Mouse (Mus musculus) ES-Bruce4 (cell line): Measurements from ENCODE around the gene Fgfr2.

Experiments
- CTCF ChIP-seq: IDR thresholded peaks from one replicate; pipeline ENCODE4 v1.8.1; 2011; ENCODE audit warnings: low read depth, low read length
- POLR2A ChIP-seq: IDR thresholded peaks from one replicate; pipeline ENCODE4 v1.8.1; 2011; ENCODE audit warnings: low read length; ENCODE audit not compliant: insufficient read depth

GRCm38 (mm10) chr7:133039556-133040255, 83.4 kb downstream of the Fgfr2 start:
- no peak for TF ChIP-seq CTCF
- no peak for TF ChIP-seq POLR2A
